Mouse (Mus musculus): ENCODE measurements around the gene Shisa4. TPM values are rescaled to one million over a fixed set of nuclear protein-coding genes. Genes with fewer than 3 reads are reported as not detected.

Shisa4 gene
- polyA plus RNA-seq, 1 experiment from 2014 or later: 9.3 TPM

- ATAC-seq (replicated peaks; ENCODE audit: low FRiP score): no peak
- Histone ChIP-seq H3K27me3 (replicated peaks; ENCODE audit: control insufficient read depth, insufficient read depth, low read length) (no peaks in the 10 kb centered on the region), H3K9me3 (ENCODE audit: control insufficient read depth, low read length) (no peaks in the 10 kb centered on the region), H3K9ac (ENCODE audit: low read depth, low read length) (no peak overlapping the region), H3K4me3 (ENCODE audit: low read depth, low read length) (no peak overlapping the region), H3K4me1 (replicated peaks; ENCODE audit: control insufficient read depth, insufficient read depth, low read length) (no peaks in the 10 kb centered on the region), H3K27ac (ENCODE audit: low read depth, low read length) (no peak overlapping the region), H3K36me3 (ENCODE audit: control insufficient read depth, insufficient read depth, low read length) (no peaks in the 10 kb centered on the region), H3K4me2 (no peak overlapping the region)
- DNase-seq (ENCODE audit: low spot score): no peak
- WGBS: 33% methylated on average over 2 of the region's 2 CpGs
Measured at GRCm38 (mm10) chr1:135359071-135359470, 16.0 kb downstream of the Shisa4 start.

- ATAC-seq (replicated peaks; ENCODE audit: low FRiP score) (no peak), DNase-seq (ENCODE audit: low spot score) (no peak)
- Histone ChIP-seq H3K9ac (ENCODE audit: low read depth, low read length) (no peak overlapping the region), H3K4me2 (no peak overlapping the region), H3K27ac (ENCODE audit: low read depth, low read length) (no peak overlapping the region), H3K27me3 (replicated peaks; ENCODE audit: control insufficient read depth, insufficient read depth, low read length) (no peaks in the 10 kb centered on the region), H3K9me3 (ENCODE audit: control insufficient read depth, low read length) (no peaks in the 10 kb centered on the region), H3K4me3 (ENCODE audit: low read depth, low read length) (no peak overlapping the region), H3K36me3 (ENCODE audit: control insufficient read depth, insufficient read depth, low read length) (no peaks in the 10 kb centered on the region), H3K4me1 (replicated peaks; ENCODE audit: control insufficient read depth, insufficient read depth, low read length) (no peaks in the 10 kb centered on the region)
- WGBS: 71% methylated on average over 3 of the region's 3 CpGs
Measured at GRCm38 (mm10) chr1:135351953-135352352, 23.1 kb downstream of the Shisa4 start.

- no peaks in the 10 kb centered on the region for H3K4me1 ChIP-seq (replicated peaks; ENCODE audit: control insufficient read depth, insufficient read depth, low read length)
- no peaks in the 10 kb centered on the region for H3K27me3 ChIP-seq (replicated peaks; ENCODE audit: control insufficient read depth, insufficient read depth, low read length)
- H3K27ac ChIP-seq (ENCODE audit: low read depth, low read length): no peak overlapping the region
- H3K4me3 ChIP-seq (ENCODE audit: low read depth, low read length): no peak overlapping the region
- no peaks in the 10 kb centered on the region for H3K9me3 ChIP-seq (ENCODE audit: control insufficient read depth, low read length)
- no peak overlapping the region for H3K4me2 ChIP-seq
- H3K36me3 ChIP-seq (ENCODE audit: control insufficient read depth, insufficient read depth, low read length): no peaks in the 10 kb centered on the region
- 54% methylated on average over 4 of the region's 4 CpGs for WGBS
- DNase-seq (ENCODE audit: low spot score): no peak
- no peak overlapping the region for H3K9ac ChIP-seq (ENCODE audit: low read depth, low read length)
- ATAC-seq (replicated peaks; ENCODE audit: low FRiP score): no peak
Measured at GRCm38 (mm10) chr1:135347498-135348169, 27.4 kb downstream of the Shisa4 start.

- ATAC-seq (replicated peaks; ENCODE audit: low FRiP score): no peak
- no peak for DNase-seq (ENCODE audit: low spot score)
- WGBS: 60% methylated on average over 3 of the region's 3 CpGs
- H3K9me3 ChIP-seq (ENCODE audit: control insufficient read depth, low read length): no peaks in the 10 kb centered on the region
- no peak overlapping the region for H3K4me2 ChIP-seq
- H3K9ac ChIP-seq (ENCODE audit: low read depth, low read length): no peak overlapping the region
- no peak overlapping the region for H3K4me3 ChIP-seq (ENCODE audit: low read depth, low read length)
- no peaks in the 10 kb centered on the region for H3K4me1 ChIP-seq (replicated peaks; ENCODE audit: control insufficient read depth, insufficient read depth, low read length)
- H3K36me3 ChIP-seq (ENCODE audit: control insufficient read depth, insufficient read depth, low read length): no peaks in the 10 kb centered on the region
- no peaks in the 10 kb centered on the region for H3K27me3 ChIP-seq (replicated peaks; ENCODE audit: control insufficient read depth, insufficient read depth, low read length)
- H3K27ac ChIP-seq (ENCODE audit: low read depth, low read length): no peak overlapping the region
Measured at GRCm38 (mm10) chr1:135346891-135347290, 28.1 kb downstream of the Shisa4 start.

- Histone ChIP-seq H3K9ac (ENCODE audit: low read depth, low read length) (no peak overlapping the region), H3K4me3 (ENCODE audit: low read depth, low read length) (no peak overlapping the region), H3K4me1 (replicated peaks; ENCODE audit: control insufficient read depth, insufficient read depth, low read length) (no peaks in the 10 kb centered on the region), H3K4me2 (no peak overlapping the region), H3K27ac (ENCODE audit: low read depth, low read length) (no peak overlapping the region), H3K9me3 (ENCODE audit: control insufficient read depth, low read length) (no peaks in the 10 kb centered on the region), H3K36me3 (ENCODE audit: control insufficient read depth, insufficient read depth, low read length) (no peaks in the 10 kb centered on the region), H3K27me3 (replicated peaks; ENCODE audit: control insufficient read depth, insufficient read depth, low read length) (no peaks in the 10 kb centered on the region)
- DNase-seq (ENCODE audit: low spot score) (no peak), ATAC-seq (replicated peaks; ENCODE audit: low FRiP score) (no peak)
- 55% methylated on average over 4 of the region's 4 CpGs for WGBS
Measured at GRCm38 (mm10) chr1:135344026-135344425, 31.0 kb downstream of the Shisa4 start.

- no peak overlapping the region for H3K27ac ChIP-seq (ENCODE audit: low read depth, low read length)
- no peak overlapping the region for H3K4me2 ChIP-seq
- ATAC-seq (replicated peaks; ENCODE audit: low FRiP score) (no peak), DNase-seq (ENCODE audit: low spot score) (no peak)
- H3K27me3 ChIP-seq (replicated peaks; ENCODE audit: control insufficient read depth, insufficient read depth, low read length): no peaks in the 10 kb centered on the region
- H3K4me3 ChIP-seq (ENCODE audit: low read depth, low read length): no peak overlapping the region
- WGBS: 80% methylated on average over 8 of the region's 8 CpGs
- H3K9me3 ChIP-seq (ENCODE audit: control insufficient read depth, low read length): no peaks in the 10 kb centered on the region
- H3K36me3 ChIP-seq (ENCODE audit: control insufficient read depth, insufficient read depth, low read length): no peaks in the 10 kb centered on the region
- no peaks in the 10 kb centered on the region for H3K4me1 ChIP-seq (replicated peaks; ENCODE audit: control insufficient read depth, insufficient read depth, low read length)
- no peak overlapping the region for H3K9ac ChIP-seq (ENCODE audit: low read depth, low read length)
Measured at GRCm38 (mm10) chr1:135341947-135342346, 33.1 kb downstream of the Shisa4 start.

GRCm38 (mm10) chr1:135330578-135330977 is 44.5 kb downstream of the Shisa4 start:
- no peaks in the 10 kb centered on the region for H3K36me3 ChIP-seq (ENCODE audit: control insufficient read depth, insufficient read depth, low read length)
- H3K4me2 ChIP-seq: no peak overlapping the region
- no peak overlapping the region for H3K4me3 ChIP-seq (ENCODE audit: low read depth, low read length)
- 68% methylated on average over 6 of the region's 6 CpGs for WGBS
- DNase-seq (ENCODE audit: low spot score) (no peak), ATAC-seq (replicated peaks; ENCODE audit: low FRiP score) (no peak)
- H3K4me1 ChIP-seq (replicated peaks; ENCODE audit: control insufficient read depth, insufficient read depth, low read length): no peaks in the 10 kb centered on the region
- H3K9me3 ChIP-seq (ENCODE audit: control insufficient read depth, low read length): no peaks in the 10 kb centered on the region
- no peak overlapping the region for H3K9ac ChIP-seq (ENCODE audit: low read depth, low read length)
- H3K27ac ChIP-seq (ENCODE audit: low read depth, low read length): no peak overlapping the region
- H3K27me3 ChIP-seq (replicated peaks; ENCODE audit: control insufficient read depth, insufficient read depth, low read length): no peaks in the 10 kb centered on the region

GRCm38 (mm10) chr1:135328368-135328767 is 46.7 kb downstream of the Shisa4 start:
- Histone ChIP-seq H3K9me3 (ENCODE audit: control insufficient read depth, low read length) (no peaks in the 10 kb centered on the region), H3K27ac (ENCODE audit: low read depth, low read length) (no peak overlapping the region), H3K4me2 (no peak overlapping the region), H3K4me1 (replicated peaks; ENCODE audit: control insufficient read depth, insufficient read depth, low read length) (no peaks in the 10 kb centered on the region), H3K9ac (ENCODE audit: low read depth, low read length) (no peak overlapping the region), H3K4me3 (ENCODE audit: low read depth, low read length) (no peak overlapping the region), H3K27me3 (replicated peaks; ENCODE audit: control insufficient read depth, insufficient read depth, low read length) (peaks cover 11% of the 10 kb centered on the region), H3K36me3 (ENCODE audit: control insufficient read depth, insufficient read depth, low read length) (no peaks in the 10 kb centered on the region)
- DNase-seq (ENCODE audit: low spot score) (no peak), ATAC-seq (replicated peaks; ENCODE audit: low FRiP score) (no peak)
- 68% methylated on average over 5 of the region's 5 CpGs for WGBS

- Histone ChIP-seq H3K9ac (ENCODE audit: low read depth, low read length) (no peak overlapping the region), H3K4me1 (replicated peaks; ENCODE audit: control insufficient read depth, insufficient read depth, low read length) (no peaks in the 10 kb centered on the region), H3K9me3 (ENCODE audit: control insufficient read depth, low read length) (no peaks in the 10 kb centered on the region), H3K4me3 (ENCODE audit: low read depth, low read length) (no peak overlapping the region), H3K27ac (ENCODE audit: low read depth, low read length) (no peak overlapping the region), H3K4me2 (no peak overlapping the region), H3K36me3 (ENCODE audit: control insufficient read depth, insufficient read depth, low read length) (no peaks in the 10 kb centered on the region), H3K27me3 (replicated peaks; ENCODE audit: control insufficient read depth, insufficient read depth, low read length) (peaks cover 14% of the 10 kb centered on the region)
- 78% methylated on average over 2 of the region's 2 CpGs for WGBS
- no peak for DNase-seq (ENCODE audit: low spot score)
- ATAC-seq (replicated peaks; ENCODE audit: low FRiP score): no peak
Measured at GRCm38 (mm10) chr1:135325934-135326333, 49.1 kb downstream of the Shisa4 start.

Measured in liver, embryonic 11.5 days (tissue).